Mouse (Mus musculus) liver, embryonic 13.5 days (tissue): ENCODE data around the gene Chchd5. TPM values are rescaled to one million over a fixed set of nuclear protein-coding genes. Genes with fewer than 3 reads are reported as not detected.

ENCODE experiments used
- ATAC-seq: fragments of 200-750 bp; cut with Nextera tagmentation; 2 replicates; pipeline ENCODE4 v1.8.0; 2017; ENCODE audit warnings: low read depth, mild to moderate bottlenecking, moderate number of reproducible peaks, moderate library complexity
- DNase-seq: peaks from one replicate; pipeline ENCODE4 v3.0.0; 2022
- H3K27ac ChIP-seq: fragments of 300-500 bp; sonication (generic); 2 replicates; pipeline ENCODE4 v1.5.1; 2015; ENCODE audit warnings: moderate library complexity, mild to moderate bottlenecking, inconsistent platforms
- H3K27me3 ChIP-seq: fragments of 300-500 bp; sonication (generic); 2 replicates; pipeline ENCODE4 v1.6.1; 2015; ENCODE audit warnings: mild to moderate bottlenecking, inconsistent platforms
- H3K36me3 ChIP-seq: fragments of 300-500 bp; sonication (generic); 2 replicates; pipeline ENCODE4 v1.6.1; 2015; ENCODE audit warnings: mild to moderate bottlenecking, inconsistent platforms
- H3K4me1 ChIP-seq: fragments of 300-500 bp; sonication (generic); replicated peaks from 2 replicates; pipeline ENCODE4 v1.6.1; 2015; ENCODE audit warnings: inconsistent platforms
- H3K4me2 ChIP-seq: fragments of 300-500 bp; sonication (generic); 2 replicates; pipeline ENCODE4 v1.6.1; 2015; ENCODE audit warnings: inconsistent platforms, mild to moderate bottlenecking, moderate library complexity
- H3K4me3 ChIP-seq: fragments of 300-500 bp; sonication (generic); replicated peaks from 2 replicates; pipeline ENCODE4 v1.5.1; 2015; ENCODE audit warnings: mild to moderate bottlenecking, inconsistent platforms
- H3K9ac ChIP-seq: fragments of 300-500 bp; sonication (generic); 2 replicates; pipeline ENCODE4 v1.6.1; 2015; ENCODE audit warnings: mild to moderate bottlenecking, inconsistent platforms
- H3K9me3 ChIP-seq: fragments of 300-500 bp; sonication (generic); replicated peaks from 2 replicates; pipeline ENCODE4 v1.6.1; 2016; ENCODE audit warnings: inconsistent platforms
- WGBS: fragments of 180-500 bp; shearing (Covaris S2); methylation state at CpG from one replicate; pipeline ENCODE4 v1.1.7; 2015; ENCODE audit not compliant: insufficient replicate concordance; 5-methylcytosine and 5-hydroxymethylcytosine counted together
- polyA plus RNA-seq: library from polyadenylated mRNA; unstranded; fragments of >200 nt; fragmentation: Nextera tagmentation; extraction: Ambion mirVana; gene quantifications from 2 replicates; pipeline ENCODE4 v1.2.1, GENCODE M21; 2015

Gene Chchd5
- polyA plus RNA-seq, 1 experiment from 2014 or later = 10.9 TPM

DNA sequence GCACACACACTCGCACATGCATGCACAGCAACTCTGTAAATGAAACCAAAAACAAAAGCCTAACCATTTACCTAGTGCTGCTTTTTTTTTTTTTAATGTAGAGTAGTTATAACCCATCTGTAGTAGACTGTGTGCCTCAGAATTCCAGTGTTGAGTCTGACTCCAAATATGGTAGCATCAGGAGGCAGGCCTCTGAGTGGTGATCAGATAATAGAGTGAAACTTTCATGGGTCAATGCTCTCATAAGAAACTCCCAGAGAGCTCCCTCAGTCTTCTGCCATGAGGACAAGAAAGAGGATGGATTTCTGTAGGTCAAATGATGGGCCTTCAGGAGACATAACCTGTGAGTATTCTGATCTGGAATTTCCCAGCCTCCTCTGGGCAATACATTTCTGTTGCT is 52.9 kb downstream of the Chchd5 start:
- Histone ChIP-seq H3K36me3 (no peaks in the 10 kb centered on the region), H3K4me2 (peak overlapping the region; percentile 10; the same call in 1 of the 2 replicates), H3K9me3 (no peaks in the 10 kb centered on the region), H3K4me1 (peaks cover 28% of the 10 kb centered on the region), H3K27ac (peak overlapping the region; percentile 55), H3K4me3 (no peak overlapping the region), H3K27me3 (no peaks in the 10 kb centered on the region), H3K9ac (peak overlapping the region; percentile 18; the same call in 1 of the 2 replicates)
- ATAC-seq (no peak), DNase-seq (no peak)
- WGBS = 90% methylated on average over 1 of the region's 1 CpGs

DNA sequence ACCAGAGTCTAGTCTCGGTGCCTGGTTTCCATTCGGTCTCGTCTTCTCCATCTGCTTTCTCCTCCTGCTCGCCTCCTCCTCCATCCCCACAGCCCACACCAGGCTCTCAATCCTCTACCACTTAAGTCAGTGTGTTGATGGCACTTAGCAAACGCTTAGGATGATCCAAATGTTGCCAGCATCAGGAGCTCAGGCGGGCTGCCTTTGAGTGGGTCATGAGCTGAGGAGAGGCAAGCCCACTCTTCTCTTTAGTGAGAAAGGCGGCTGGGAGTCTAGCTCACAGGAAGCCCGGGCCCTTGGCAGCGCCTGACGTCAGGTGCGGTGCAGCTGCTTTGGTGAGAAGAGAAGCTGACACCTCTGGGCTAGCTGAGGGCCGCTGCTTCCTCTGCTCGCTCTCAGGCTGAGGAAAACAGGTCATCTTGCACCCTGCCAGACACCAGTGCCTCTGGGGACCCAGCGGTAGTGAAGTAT is 54.1 kb downstream of the Chchd5 start:
- peak overlapping the region; percentile 23; the same call in 1 of the 2 replicates for H3K4me2 ChIP-seq
- DNase-seq = no peak
- no peak overlapping the region for H3K4me3 ChIP-seq
- 48% methylated on average over 14 of the region's 14 CpGs for WGBS
- no peaks in the 10 kb centered on the region for H3K27me3 ChIP-seq
- peaks cover 28% of the 10 kb centered on the region for H3K4me1 ChIP-seq
- no peak overlapping the region; the same call in 1 of the 2 replicates for H3K27ac ChIP-seq
- H3K36me3 ChIP-seq = no peaks in the 10 kb centered on the region
- H3K9me3 ChIP-seq = no peaks in the 10 kb centered on the region
- ATAC-seq = no peak
- H3K9ac ChIP-seq = peak overlapping the region; percentile 11; the same call in 1 of the 2 replicates

Other genes starting within 250 kb of the Chchd5 start
- gene Zc3h8, start 185.6 kb upstream of the Chchd5 start, polyA plus RNA-seq = 4.2 and 4.5 TPM in 2 replicates
- 0.71 and 0.85 TPM in 2 replicates for gene Zc3h6, start 162.3 kb upstream of the Chchd5 start, polyA plus RNA-seq
- gene Gm10762, start 162.0 kb upstream of the Chchd5 start, polyA plus RNA-seq = 3.7 and 3.8 TPM in 2 replicates
- not detected in 2 replicates for gene Vinac1, start 81.5 kb upstream of the Chchd5 start, polyA plus RNA-seq
- 2.1 and 2.2 TPM in 2 replicates for gene Ttl, start 63.8 kb upstream of the Chchd5 start, polyA plus RNA-seq
- gene Polr1b, start 28.7 kb upstream of the Chchd5 start, polyA plus RNA-seq = 21.6 and 24.6 TPM in 2 replicates
- 48.6 and 55.8 TPM in 2 replicates for gene Slc20a1, start 69.1 kb downstream of the Chchd5 start, polyA plus RNA-seq
- gene Ckap2l, start 167.5 kb downstream of the Chchd5 start, polyA plus RNA-seq = 22.5 and 36.2 TPM in 2 replicates
- gene Il1a, start 180.3 kb downstream of the Chchd5 start, polyA plus RNA-seq = 3.7 and 5.5 TPM in 2 replicates
- gene Il1b, start 241.4 kb downstream of the Chchd5 start, polyA plus RNA-seq = 0.16 and 0.56 TPM in 2 replicates